Mouse (Mus musculus) G1E (cell line): ENCODE measurements around the gene Elavl4. TPM values are rescaled to one million over a fixed set of nuclear protein-coding genes. Genes with fewer than 3 reads are reported as not detected.

Experiments
- ATAC-seq: 2 replicates; pipeline ENCODE4 v1.8.0; 2016; ENCODE audit warnings: mild to moderate bottlenecking; ENCODE audit not compliant: insufficient number of reproducible peaks, poor library complexity, low FRiP score, severe bottlenecking; ENCODE audit errors: extremely low read depth
- DNase-seq: peaks from one replicate; pipeline ENCODE4 v3.0.0; 2012; ENCODE audit warnings: low spot score
- H3K27me3 ChIP-seq: 2 replicates; pipeline ENCODE4 v1.6.1; 2012; ENCODE audit warnings: mild to moderate bottlenecking, low read length, inconsistent platforms; ENCODE audit not compliant: insufficient read depth
- H3K36me3 ChIP-seq: replicated peaks from 2 replicates; pipeline ENCODE3; 2012; ENCODE audit warnings: mild to moderate bottlenecking, inconsistent platforms
- H3K4me1 ChIP-seq: 2 replicates; pipeline ENCODE4 v1.6.1; 2012; ENCODE audit warnings: low read depth, low read length, inconsistent platforms, mixed read lengths; ENCODE audit not compliant: insufficient read depth
- H3K4me3 ChIP-seq: 2 replicates; pipeline ENCODE4 v1.5.1; 2012; ENCODE audit warnings: low read depth, mild to moderate bottlenecking, inconsistent platforms, low read length, moderate library complexity, mixed read lengths
- H3K9me3 ChIP-seq: replicated peaks from 2 replicates; pipeline ENCODE4 v1.6.1; 2012; ENCODE audit warnings: inconsistent platforms
- CTCF ChIP-seq: IDR thresholded peaks from 2 replicates; pipeline ENCODE4 v1.5.1; 2012; ENCODE audit warnings: low read depth, low read length, inconsistent platforms, mixed read lengths
- GATA1 ChIP-seq: IDR thresholded peaks from 2 replicates; pipeline ENCODE4 v1.6.1; 2012; ENCODE audit warnings: borderline replicate concordance, low read length, inconsistent platforms, mixed read lengths
- GATA2 ChIP-seq: IDR thresholded peaks from 2 replicates; pipeline ENCODE4 v1.6.1; 2012; ENCODE audit warnings: low read depth, low read length, inconsistent platforms, borderline replicate concordance
- POLR2AphosphoS5 ChIP-seq: IDR thresholded peaks from 2 replicates; pipeline ENCODE4 v1.6.1; 2012; ENCODE audit warnings: low read depth, low read length, inconsistent platforms; ENCODE audit not compliant: insufficient replicate concordance
- TAL1 ChIP-seq: conservative IDR thresholded peaks from 2 replicates; pipeline ENCODE4 v1.6.1; 2012; ENCODE audit warnings: low read depth, low read length, inconsistent platforms, mixed read lengths
- polyA plus RNA-seq: library from polyadenylated mRNA; stranded (reverse); fragments of >175 nt; gene quantifications from 2 replicates; pipeline ENCODE4 v1.2.3, GENCODE M21; 2012
- total RNA-seq, 2 experiments: library from RNA; stranded (forward) in 1 of 2; stranded (reverse) in 1 of 2; fragments of 200-1000 nt in 1 of 2; fragments of >200 nt in 1 of 2; fragmentation: Nextera tagmentation in 1 of 2; gene quantifications; 2 replicates each; pipeline ENCODE4 v1.2.3; 2014 to 2017

The Elavl4 gene
- total and polyA plus RNA-seq, 3 experiments: not detected

DNA sequence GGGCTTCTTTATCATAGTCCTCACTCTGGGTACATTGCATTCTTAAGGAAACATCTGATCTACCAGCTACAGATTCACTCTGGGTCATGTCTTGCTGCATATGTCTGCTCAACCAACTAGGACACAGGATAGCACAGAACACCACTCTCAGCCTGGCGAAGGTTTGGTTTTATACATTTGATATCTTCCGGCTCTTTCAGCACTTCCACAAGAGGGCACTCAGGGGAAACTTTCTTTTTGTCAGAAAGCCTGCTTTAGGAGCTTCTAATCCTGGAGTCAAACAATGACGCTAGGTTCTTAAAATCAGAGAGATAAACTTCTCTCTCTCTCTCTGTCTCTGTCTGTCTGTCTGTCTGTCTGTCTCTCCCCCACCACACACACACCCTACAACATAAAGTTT lies 27.8 kb downstream of the Elavl4 start:
- no peak for DNase-seq
- Histone ChIP-seq H3K4me1 (no peaks in the 10 kb centered on the region), H3K27me3 (no peaks in the 10 kb centered on the region), H3K9me3 (peaks cover 16% of the 10 kb centered on the region), H3K36me3 (no peaks in the 10 kb centered on the region), H3K4me3 (no peak overlapping the region)
- no peak for ATAC-seq
- TF ChIP-seq GATA2 (no peak), CTCF (no peak), POLR2AphosphoS5 (no peak), GATA1 (no peak), TAL1 (no peak)

DNA sequence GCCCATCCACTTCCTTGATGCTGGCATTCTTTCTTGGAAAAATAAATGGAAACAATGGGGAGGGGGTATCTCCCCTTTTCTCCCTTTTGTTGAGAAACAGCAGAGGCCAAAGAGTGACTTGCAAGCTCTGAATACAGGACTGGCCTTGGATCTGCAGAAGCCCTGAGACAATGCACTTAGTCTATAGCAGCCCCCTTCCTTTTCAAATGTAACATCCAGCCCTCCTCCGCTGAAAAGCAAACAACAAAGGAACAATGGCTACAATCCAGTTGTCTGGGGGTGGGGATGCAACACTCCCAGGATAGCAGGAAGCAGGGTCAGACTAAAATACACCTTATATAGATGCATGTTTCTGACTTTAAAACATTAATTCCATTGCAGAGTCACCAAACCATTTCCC lies 39.6 kb downstream of the Elavl4 start:
- Histone ChIP-seq H3K9me3 (peaks cover 8% of the 10 kb centered on the region), H3K4me1 (no peaks in the 10 kb centered on the region), H3K36me3 (no peaks in the 10 kb centered on the region), H3K4me3 (no peak overlapping the region), H3K27me3 (no peaks in the 10 kb centered on the region)
- TF ChIP-seq GATA1 (no peak), POLR2AphosphoS5 (no peak), GATA2 (no peak), CTCF (no peak), TAL1 (no peak)
- DNase-seq (no peak), ATAC-seq (no peak)

- no peaks in the 10 kb centered on the region for H3K36me3 ChIP-seq
- no peak overlapping the region for H3K4me3 ChIP-seq
- TF ChIP-seq GATA2 (no peak), TAL1 (no peak), GATA1 (no peak), CTCF (no peak), POLR2AphosphoS5 (no peak)
- ATAC-seq (no peak), DNase-seq (no peak)
- no peaks in the 10 kb centered on the region for H3K27me3 ChIP-seq
- H3K4me1 ChIP-seq: no peaks in the 10 kb centered on the region
- H3K9me3 ChIP-seq: peaks cover 14% of the 10 kb centered on the region
Measured at GRCm38 (mm10) chr4:110306972-110307371, 44.7 kb downstream of the Elavl4 start.

DNA sequence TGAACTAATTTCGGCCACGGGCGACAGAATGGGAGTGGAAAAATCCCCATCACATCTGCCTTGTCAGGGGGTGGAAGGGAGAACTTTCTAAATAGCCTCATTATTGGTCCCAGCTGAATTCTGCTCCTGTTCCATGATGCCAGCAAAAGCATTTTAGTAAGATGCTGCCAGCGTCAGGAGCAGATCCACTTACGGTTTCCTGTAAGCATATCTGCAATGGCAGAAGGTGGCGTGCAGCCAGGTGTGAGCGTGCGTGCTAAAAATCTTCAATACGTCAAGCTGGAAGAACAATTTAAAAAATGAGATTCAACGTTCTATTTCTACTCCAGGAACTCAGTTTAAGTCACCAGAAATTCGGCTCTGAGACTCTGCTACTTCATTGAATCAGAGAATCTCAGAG lies 45.1 kb downstream of the Elavl4 start:
- Histone ChIP-seq H3K27me3 (no peaks in the 10 kb centered on the region), H3K36me3 (no peaks in the 10 kb centered on the region), H3K9me3 (peaks cover 12% of the 10 kb centered on the region), H3K4me3 (no peak overlapping the region), H3K4me1 (no peaks in the 10 kb centered on the region)
- no peak for DNase-seq
- TF ChIP-seq GATA1 (no peak), CTCF (no peak), POLR2AphosphoS5 (no peak), TAL1 (no peak), GATA2 (no peak)
- ATAC-seq: no peak

DNA sequence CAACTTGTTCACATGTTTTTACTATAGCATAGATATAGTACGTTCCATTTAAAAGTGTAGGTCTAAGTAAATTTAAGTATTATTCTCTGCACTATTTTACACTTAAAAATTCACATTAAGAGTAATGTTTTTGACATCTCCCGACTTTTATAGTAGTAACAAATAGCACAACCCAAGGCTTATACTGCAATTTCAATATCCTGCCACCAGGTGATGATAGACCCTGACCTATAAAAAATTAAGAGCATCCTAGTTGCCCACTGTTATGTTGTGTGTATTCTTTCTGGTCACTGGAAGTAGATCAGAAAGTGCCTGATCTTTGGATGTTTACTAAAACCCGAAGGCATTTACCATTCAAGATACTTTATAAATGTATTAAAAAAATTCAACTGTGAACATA lies 55.9 kb downstream of the Elavl4 start:
- H3K4me1 ChIP-seq: no peaks in the 10 kb centered on the region
- no peaks in the 10 kb centered on the region for H3K36me3 ChIP-seq
- TF ChIP-seq GATA2 (no peak), POLR2AphosphoS5 (no peak), GATA1 (no peak), CTCF (no peak), TAL1 (no peak)
- no peak overlapping the region for H3K4me3 ChIP-seq
- peaks cover 7% of the 10 kb centered on the region for H3K9me3 ChIP-seq
- DNase-seq (no peak), ATAC-seq (no peak)
- H3K27me3 ChIP-seq: no peaks in the 10 kb centered on the region

DNA sequence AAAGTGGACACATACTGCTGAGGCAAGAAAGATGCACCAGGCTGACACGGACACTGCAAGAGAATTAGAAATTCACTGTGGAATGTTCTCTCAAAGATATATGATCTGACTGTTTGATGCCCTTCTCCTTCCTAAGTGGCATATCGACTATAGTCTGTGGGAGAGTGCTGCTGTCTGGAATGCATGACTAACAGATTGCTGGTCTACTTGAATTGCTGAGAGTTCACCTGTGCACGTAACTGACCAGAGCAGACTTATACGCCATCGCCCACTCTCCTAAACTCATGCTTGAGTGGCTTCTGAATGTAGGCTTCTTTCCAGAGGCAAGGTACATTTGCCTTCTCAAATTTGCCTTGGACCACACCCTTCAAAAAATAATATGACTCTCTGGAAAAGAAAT lies 58.5 kb downstream of the Elavl4 start:
- TF ChIP-seq POLR2AphosphoS5 (no peak), CTCF (no peak), GATA1 (no peak)
- no peak overlapping the region for H3K4me3 ChIP-seq
- peaks cover 11% of the 10 kb centered on the region for H3K9me3 ChIP-seq
- no peak for DNase-seq
- ATAC-seq: no peak
- H3K27me3 ChIP-seq: no peaks in the 10 kb centered on the region
- no peaks in the 10 kb centered on the region for H3K4me1 ChIP-seq
- H3K36me3 ChIP-seq: no peaks in the 10 kb centered on the region

GRCm38 (mm10) chr4:110292471-110292870 lies 59.2 kb downstream of the Elavl4 start:
- TF ChIP-seq GATA1 (no peak), GATA2 (no peak), TAL1 (no peak), POLR2AphosphoS5 (no peak), CTCF (no peak)
- DNase-seq: no peak
- Histone ChIP-seq H3K36me3 (no peaks in the 10 kb centered on the region), H3K27me3 (no peaks in the 10 kb centered on the region), H3K4me1 (no peaks in the 10 kb centered on the region), H3K4me3 (no peak overlapping the region), H3K9me3 (peaks cover 11% of the 10 kb centered on the region)
- ATAC-seq: no peak
